Mouse (Mus musculus): ENCODE measurements around the gene Foxn3.

Gene Foxn3

DNA sequence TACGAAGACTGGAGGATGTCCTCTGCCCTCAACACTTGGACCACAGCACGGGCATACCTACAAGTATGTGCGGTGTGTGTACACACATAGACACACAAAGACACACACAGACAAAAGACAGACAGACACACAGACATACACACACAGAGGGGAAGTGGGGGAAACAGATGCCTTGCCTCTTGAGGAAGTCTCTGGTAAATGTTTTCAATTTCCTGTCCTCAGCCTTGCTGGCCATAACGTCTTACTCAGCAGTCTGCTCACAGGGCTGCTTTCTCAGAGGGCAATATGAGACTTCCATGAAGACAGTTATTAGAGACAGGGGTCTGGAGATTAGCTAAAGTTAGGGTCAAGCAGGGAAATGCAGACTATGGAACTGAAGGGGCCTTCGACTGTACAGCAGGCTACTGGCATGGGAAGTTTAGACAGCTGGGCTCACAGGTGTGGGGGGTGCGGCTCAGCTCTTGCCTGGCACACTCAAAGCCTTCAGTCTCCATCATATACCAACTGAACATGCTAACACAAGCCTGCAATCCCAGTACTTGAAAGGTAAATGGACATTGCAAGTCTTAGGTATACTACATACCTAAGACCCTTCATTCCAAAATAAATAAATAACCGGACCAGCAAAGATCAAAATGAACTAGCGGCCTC is 278.8 kb downstream of the Foxn3 start:
- DNase-seq: peak; percentile 37

DNA sequence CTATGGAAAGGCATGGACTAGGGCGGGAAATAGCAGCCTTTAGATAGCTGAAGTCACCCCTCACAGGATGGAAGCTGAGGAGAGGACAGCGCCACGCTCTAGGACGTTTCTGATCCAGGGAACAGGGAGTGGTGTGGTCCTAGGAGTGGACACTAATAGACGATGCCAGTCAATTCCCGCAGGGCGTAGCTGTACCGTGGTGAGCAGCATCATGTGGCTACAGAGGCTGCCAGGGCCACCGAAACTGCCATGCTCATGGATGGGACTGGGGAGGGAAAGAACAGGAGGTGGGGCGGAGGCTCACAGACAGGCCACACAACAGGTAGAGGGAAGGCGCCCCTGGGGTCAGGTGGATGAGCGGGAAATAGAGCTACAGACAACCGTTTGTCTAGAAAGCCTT is 282.6 kb downstream of the Foxn3 start:
- DNase-seq: no peak

DNA sequence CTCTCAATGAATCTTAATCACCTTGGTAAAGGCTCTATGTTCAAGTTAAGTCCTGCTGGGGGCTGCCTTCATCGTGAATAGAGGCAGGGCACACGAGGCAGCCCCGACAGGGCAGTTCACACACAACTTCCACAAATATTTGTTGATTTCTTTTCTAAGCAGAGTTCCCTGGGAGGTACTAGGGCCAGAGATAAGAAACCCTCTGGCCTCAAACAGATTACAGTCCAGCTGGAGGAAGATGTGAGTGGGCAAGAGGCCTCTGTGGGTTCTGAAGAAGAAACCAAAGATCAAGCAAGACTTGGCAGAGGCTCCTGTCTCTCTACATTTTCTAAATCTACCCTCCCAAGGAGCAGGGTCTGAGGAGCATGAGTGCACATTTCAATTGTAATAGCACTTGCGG is 283.1 kb downstream of the Foxn3 start:
- no peak for DNase-seq

DNA sequence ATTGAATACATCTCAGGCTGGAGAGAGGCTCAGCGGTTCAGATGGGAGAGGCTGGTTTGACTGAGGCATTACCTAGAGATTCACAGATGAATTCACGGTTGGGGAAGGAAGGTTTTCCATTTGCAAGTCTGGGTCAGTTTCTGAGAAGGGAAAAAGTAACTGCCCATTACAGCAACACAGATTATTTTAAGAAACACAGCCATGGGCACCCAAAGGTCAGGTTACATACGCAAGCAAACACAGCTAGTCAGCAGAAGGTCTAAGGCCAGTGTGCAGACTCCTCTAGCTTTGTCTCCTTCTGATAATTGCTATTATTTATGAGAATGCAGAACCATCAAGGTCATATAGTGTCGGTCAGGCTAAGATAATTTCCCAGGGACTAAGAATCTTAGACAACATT is 284.0 kb downstream of the Foxn3 start:
- no peak for DNase-seq

DNA sequence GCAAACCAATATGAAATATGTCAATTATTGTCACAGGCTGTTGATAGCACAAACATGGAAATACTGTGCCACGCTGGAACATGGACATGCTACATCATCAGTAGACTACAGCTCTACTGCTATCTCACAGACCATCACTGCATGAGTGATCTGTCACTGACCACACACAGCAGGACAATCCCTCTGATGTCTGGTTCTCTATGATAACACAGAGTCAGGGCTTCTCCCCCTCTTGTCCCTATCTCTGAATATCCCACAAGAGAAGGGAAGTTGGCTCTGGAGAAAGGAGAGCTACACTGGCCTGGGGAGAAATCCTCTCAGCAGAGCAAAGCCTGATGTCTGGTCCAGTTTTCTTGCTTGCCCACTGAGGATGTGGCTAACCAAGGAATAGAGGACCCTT is 288.8 kb downstream of the Foxn3 start:
- no peak for DNase-seq

DNA sequence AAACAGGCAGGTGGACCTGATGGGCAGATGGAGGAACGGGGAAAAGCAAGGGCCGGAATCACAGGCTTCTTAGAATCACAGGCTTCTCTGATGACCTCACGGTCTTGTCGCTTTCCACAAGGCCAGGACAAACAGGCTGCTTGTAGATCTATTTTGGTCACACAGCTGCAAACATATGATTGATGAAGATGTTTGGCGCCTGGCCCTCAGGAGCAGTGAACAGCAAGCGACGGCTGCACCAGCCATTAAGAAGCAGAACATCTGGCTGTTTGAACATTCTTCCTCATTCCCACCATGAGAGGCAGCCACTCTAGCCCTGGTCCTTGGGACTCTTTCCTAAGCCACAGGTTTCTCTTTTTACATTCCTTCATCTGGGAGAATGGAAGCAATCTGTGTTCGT is 294.0 kb downstream of the Foxn3 start:
- DNase-seq: no peak

DNA sequence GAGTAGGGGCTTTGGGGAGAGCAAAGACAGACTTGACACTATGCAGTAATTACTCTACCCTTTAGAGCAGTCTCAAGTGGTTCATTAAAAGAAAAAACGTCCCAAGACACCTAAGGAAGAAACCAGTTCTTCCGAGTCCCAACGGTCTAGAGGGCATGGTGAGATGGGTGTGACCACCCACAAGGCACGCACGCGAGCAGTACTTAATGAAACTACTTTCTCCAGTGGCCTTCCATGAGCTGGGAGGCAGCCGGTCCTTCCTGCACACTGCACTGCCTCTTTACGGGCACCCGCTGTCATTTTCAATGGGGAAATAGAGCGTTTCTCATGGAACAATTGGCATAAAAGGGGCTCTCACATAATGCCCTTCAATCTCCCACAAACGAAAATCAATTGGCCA is 294.4 kb downstream of the Foxn3 start:
- DNase-seq: no peak

DNA sequence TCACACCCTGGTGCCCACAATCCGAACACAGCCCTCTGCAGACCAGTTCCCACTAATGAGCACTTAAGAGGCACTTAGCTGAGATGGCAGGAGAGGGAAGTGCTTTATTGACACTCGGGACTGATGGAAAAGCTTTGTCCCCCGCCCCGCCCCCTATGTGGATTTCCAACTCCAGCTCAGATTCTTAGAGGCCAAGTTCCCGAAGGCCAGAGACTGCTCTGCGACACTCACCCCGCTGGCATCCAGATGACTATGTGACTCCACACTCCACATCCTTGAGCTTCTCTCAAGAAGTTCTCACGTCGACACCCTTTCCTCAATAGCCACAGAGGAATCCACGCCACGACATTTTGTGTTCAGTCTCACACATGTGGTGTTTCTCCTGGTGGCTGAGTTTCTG is 295.6 kb downstream of the Foxn3 start:
- no peak for DNase-seq

DNA sequence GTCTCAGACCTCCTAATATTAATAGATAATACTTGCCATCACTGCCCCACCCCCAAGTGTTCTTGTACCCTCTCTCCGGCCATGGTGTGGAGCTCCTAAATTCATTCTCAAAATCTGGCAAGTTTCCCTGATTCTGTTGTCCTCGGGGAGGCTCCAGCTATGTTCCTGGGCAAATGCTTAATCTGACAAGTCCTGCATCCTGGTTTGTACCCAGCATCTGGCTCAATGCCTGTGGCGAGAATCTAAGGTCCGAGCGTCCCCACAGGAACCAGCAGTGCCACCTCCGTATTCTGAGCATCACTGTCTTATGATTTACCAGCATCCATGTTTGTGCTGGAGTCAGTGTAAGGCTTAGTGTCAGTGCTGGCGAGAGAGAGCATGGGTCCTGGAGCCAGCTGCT is 296.9 kb downstream of the Foxn3 start:
- DNase-seq: no peak

DNA sequence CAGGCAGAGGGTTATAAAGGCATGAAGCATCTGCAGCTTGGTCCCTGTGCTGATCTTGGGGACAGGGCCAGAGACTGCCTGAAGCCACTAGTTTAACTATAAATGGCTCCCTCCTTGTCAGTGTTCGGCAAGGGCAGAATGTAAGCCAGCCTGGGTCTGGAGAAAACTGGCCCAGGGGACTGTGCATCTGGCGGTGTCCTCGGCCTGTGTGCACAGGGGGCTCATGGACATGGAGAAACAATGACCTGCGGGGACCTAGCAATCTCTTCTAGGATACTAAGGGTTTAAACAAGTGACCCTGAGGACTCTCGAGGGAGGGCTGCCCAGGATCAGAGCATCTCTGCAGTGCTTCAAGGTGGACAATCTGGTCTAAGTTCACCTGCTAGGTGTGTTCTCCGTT is 297.6 kb downstream of the Foxn3 start:
- DNase-seq: no peak

DNA sequence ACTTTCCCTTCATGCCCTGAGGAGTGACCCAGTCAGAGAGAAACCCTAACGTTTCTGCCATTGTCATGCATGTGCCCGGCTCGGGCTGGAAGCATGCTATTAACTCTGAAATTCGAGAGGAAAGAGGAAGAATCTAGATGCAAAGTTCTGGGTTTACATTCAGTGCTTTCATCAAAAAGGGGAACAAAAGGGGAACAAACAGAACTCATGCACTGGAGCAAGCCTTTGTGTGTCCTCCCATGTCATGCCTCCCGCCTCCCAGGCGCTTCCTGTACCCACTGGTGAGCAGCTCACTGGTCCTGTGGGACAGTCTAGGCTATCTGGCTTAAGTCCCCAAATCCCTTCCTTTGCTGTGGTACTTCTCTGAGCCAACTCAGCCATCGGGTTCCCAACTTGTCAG is 299.0 kb downstream of the Foxn3 start:
- no peak for DNase-seq

DNA sequence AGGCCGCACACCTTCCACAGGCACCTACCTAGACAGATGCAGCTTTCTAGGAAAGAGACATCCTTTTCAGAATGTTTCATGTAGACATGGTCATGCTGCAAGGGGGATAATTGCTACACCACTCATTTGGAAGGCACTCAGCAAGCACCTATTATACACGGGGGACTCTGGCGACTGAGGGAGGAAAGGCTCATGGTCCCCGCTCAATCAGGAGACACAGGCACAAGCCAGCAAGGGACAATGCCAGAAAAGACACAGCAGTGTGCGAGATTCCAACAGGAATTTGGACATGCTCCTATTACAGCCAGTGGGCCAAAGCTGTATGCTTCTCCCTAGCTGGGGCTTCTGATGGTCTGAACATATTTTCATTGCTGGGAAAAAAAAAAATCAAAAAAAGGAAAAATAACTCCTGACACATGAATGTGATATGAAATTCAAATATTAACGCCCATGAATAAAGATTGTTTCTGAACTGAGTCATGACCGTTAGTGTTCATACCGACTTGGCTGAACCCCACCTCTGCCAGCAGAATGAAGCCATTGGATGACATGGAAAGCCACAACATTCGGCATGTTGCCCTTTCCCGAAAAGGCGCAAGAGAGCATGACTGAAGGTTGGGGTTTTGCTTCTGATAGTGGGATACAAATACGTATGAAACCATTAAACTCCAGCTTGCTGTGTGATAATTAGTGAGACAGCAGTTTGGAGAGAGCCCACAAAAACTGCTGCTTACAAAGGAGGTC is 299.6 kb downstream of the Foxn3 start:
- no peak for DNase-seq

DNA sequence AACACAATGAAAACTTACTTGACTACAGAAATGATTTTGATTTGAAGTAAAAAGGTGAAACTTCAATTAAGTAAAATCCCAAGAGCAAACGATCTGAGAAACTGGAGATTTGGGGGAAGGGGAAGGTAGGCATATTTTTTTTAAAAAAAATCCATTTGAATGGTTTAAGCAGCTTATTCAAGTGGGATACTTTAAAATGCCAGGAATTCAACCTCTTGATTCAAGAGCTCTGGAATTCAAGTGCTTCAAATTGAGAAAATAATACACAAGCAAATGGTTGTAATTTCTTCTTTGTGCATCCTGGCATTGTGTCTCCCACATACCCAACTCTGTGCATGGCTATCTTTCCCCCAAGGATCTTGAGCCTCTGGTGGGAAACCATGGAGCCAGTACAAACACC is 300.5 kb downstream of the Foxn3 start:
- no peak for DNase-seq

DNA sequence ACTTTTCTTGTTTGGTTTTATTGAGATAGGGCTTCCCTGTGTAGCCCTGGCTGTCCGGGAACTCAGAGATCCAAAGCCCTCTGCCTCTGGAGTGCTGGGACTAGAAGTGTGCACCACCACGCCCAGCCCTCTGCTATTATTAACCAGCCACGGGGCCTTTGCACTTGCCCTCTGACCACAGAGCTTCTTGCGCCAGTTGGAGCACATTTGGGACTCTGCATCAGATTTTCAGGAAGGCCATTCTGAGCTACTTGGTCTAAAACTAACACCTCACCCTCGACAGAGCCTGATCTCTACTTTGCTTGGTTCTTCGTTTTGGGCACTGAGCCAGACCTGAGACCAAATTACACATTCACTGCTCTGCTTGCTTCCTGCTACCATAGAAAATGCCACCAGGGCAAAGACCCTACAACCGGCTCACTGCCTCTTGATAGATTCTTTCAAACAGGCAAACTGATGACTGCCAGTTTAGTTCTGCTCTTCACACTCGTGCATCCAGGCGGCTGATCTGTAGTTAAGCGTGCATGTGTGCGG is 301.2 kb downstream of the Foxn3 start:
- DNase-seq: no peak

DNA sequence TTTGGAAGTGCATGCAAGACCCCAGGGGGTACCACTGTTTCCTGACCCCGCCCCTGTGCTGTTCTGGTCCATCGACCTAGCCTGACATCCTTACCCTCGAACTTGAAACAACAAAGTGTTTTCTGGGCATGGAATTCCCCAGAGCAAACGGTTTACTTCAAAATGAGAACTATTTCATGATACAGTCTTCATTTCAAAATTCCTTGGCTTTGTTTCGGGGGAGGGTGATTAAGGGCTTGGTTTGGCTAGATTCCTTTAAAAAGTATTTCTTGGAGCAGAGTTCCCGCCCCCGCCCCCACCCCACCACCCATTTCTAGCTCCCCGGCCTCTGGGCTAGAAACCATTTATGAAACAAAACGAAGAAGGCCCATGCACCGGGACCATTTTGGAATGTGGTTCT is 303.2 kb downstream of the Foxn3 start:
- DNase-seq: no peak

DNA sequence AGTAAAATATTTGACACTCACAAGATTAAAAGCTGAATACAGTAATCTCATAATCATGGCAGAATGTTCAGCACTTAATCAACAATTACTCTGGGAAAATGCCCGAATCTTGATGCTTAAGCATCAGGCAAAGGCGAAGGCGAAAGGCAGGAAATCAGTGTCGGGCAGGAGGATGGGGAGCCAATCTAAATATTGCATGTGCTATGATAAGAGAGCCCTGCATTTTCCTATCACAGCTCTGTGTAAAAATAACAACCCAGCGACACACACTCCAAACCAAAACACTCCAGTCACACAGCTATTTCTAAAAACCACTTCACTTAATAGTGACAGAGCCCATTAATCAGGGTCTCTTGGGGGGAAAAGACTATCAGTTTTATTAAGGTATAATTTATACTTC is 305.8 kb downstream of the Foxn3 start:
- no peak for DNase-seq

DNA sequence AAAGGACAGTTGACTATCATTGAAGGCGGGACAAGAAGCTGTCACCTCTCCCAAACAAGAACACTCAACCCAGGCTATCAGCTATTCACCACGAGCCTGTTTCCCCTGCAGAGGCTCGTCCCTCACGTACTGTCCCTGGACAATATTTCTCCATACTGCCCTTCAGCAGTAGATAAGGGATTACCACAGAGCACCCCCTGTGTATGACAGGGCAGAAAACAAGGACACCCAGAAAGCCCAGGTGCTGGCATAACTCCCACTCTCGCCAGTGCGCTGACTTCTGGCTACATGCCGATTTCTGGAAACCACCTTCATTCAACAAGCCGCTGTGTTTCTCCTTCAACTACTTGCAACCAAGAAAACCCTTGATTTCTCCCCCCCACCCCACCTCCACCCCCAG is 306.4 kb downstream of the Foxn3 start:
- no peak for DNase-seq

DNA sequence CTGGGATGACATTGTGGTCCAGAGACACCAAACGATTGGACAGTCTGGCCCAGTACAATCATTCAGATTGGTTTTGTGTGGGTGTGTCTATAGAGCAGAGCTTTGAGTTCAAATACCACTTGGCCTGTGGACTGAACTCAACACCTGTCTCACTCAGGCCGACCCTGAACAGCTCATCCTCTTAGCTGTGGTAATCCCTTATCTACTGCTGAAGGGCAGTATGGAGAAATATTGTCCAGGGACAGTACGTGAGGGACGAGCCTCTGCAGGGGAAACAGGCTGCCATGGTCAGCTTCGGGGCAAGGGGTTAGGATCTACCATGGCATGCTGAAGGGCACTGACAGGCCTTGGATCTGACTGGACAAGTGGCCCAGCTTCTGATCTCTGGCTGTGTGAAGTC is 306.9 kb downstream of the Foxn3 start:
- no peak for DNase-seq

DNA sequence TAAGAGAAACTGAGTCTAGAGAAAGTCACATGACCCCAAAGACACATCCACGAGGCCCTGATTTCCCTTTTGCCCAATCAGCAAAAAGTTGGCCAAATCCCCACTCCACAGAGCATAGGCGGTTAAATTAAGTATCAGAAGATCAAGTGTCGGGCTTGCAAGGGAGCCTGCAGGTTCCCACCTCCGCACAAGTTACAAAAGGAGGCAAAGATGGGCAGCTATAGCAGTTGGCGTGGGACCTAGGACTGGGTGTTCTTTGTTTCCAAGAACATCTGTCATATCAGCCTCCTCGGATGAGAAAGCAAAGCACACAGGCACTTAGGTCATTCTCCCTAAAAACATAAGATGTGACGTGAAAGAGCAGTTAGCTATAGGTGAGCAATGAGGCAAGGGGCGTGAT is 308.9 kb downstream of the Foxn3 start:
- DNase-seq: no peak

DNA sequence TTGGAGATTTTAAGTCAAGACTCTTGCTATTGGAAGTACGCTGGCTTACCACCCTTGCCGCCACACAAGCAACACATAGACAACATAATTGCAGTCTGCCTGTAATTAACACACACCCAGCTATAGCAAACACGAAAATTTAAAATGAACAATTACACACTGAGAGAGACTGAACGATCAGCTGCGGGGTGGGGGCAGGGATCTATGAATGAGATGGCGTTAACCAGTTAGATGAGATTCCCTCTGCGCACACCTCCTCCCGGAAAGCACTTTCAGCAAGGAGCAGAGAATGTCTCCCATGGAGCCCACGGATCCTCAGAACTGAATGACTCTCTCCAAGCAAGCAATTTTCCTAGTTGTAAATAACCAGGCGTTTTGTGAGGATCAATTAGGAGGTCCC is 309.8 kb downstream of the Foxn3 start:
- no peak for DNase-seq

DNA sequence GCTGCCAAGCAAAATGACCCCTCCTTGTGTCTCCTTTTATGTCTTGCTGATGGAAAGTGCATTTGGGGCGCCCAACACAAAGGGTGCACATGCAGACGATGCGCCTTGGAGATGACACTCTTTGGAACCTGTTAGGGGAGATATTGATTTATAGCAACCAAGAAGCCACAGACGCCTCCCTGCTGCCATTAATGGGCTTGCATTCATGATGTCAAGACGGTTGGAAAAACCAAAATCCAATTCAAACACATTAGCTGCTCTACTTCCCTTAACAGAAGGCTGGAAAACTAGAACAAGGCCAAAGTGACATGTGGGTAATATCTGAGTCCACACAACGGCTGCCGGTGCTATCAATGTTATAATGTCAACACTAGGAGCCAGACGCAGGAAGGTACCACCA is 314.8 kb downstream of the Foxn3 start:
- DNase-seq: no peak

DNA sequence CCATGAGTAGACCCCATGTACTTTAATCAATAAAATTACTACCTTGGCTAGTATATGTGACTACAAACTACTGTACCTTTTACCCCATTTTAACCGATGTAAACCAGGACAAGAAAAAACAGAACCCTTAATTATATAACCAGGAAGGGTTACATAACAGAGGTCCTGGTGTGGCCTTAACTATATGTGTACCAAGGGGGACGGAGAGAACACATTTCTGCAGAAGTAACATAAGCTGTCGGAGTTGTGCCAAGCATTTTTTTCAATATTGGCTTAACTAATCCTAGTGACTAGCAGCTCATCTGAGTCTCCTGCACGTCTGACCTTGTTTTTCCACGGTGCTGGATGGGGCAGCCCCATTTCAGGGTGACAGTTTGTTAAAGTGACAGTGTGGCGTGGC is 315.4 kb downstream of the Foxn3 start:
- no peak for DNase-seq

DNA sequence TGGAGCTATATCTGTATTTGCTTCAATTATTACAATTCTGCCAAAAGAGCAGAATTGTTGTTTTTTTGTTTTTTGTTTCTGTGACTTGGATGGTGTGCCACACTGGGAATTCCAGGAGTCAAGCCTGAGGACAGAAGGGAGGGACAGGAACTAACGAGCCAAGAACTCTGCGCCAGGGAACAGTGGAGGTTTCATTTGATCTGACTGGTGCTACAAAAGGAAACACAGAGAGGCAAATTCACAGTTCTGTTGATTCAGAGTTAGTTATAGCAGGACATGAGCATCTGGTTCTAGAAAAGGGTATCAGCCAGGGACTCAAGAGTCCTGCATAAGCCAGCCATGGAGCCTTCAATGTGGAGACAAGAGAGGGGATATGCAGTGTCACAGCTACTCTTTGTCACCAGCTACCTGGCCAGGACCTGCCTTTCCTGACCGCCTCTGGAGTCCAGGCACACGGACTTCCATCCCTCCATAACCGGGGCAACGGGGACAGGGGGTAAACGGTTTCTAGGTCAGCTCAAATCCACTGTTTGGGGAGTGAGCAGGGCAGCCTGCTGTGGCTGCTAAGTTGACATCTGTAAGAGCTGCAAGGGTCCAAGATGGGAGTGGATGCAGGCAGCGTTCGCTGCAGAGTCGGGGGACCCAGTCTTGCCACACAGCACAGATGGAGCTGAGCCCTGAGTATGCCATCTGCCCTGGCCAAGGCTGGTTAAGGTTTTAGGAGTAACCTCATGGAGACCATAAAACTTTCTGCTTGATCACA is 316.2 kb downstream of the Foxn3 start:
- DNase-seq: no peak

DNA sequence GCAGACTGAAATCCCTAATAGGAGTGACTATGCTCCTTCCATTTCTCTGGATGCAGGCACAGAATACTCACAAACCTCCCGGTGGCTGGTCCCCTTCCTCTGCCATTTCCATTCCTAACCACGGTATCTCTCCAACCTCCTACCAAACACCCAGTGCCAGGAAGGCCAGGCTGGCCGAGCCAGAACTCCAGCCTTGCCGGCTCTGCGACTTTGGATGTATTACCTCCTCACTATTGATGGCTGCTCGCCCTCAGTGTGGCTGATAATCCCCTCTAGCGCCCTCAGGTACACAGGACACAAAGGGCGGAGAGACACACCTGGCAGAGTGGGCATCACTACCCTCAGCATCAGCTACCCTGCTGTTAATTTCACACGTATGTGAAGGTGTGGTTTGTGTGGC is 318.7 kb downstream of the Foxn3 start:
- no peak for DNase-seq
